ENCODE assay signal across 15 mouse cellular contexts in the genomic region with DNA sequence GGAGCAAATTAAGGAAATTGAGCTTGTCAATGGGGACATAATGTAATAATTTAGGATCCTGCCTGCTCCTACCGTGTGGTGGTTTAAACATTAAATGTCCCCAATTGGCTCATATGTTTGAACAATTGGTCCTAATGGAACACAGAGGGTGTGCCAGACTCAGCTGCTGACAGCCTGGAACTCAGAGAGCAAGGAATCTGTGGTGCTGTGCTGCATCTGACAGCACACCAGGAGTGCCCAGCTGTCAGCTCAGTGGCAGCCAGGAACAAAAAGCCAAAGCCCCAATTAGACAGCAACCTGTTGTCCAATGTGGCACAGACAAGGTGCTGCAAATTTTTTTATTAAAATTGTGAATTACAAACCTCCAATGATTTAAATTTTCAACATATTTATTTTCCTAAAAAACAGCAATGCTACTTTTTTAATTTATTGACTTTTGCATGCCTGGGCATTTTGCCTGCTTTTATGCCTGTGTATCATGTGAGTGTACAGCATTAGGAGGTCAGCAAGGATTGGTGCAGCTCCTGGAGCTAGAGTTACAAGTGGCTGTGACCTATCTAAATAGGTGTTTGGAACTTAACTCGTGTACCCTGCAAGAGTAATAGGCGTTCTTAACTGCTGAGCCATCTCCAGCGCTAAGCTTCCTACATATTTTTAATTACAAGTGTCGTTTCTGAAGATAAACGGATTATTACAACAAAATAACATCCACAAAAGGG.
DNase-seq lines count a peak whose midpoint lies in the region; ATAC-seq and TF ChIP-seq lines count a peak whose summit lies in the region.
"Had no signal": no experiment of that assay in that cellular context is flagged by ENCODE, and none has a peak within 500 bp of the region (broad histone marks: within the 10 kb centered on the region; RNA-seq: fewer than 3 reads in every experiment).

No protein-coding gene starts in this region.

- H3ac ChIP-seq in myocyte (ENCODE audit: control insufficient read depth, insufficient read length): no peak overlapping the region

- no peaks in the 10 kb centered on the region for H3K36me3 ChIP-seq in forebrain, embryonic 11.5 days (ENCODE audit: control insufficient read depth, insufficient read depth, low read length)
- H3K36me3 ChIP-seq in forebrain, embryonic 10.5 days (replicated peaks): no peaks in the 10 kb centered on the region
- no peaks in the 10 kb centered on the region for H3K36me3 ChIP-seq in forebrain, embryonic 13.5 days (ENCODE audit: poor library complexity, severe bottlenecking)
- no peaks in the 10 kb centered on the region for H3K36me3 ChIP-seq in myocyte (ENCODE audit: control insufficient read depth, insufficient read depth)
- H3K36me3 ChIP-seq: embryonic facial prominence, embryonic 12.5 days; heart, embryonic 13.5 days had no signal

- no peak overlapping the region for H3K27ac ChIP-seq in forebrain, embryonic 11.5 days (ENCODE audit: low read depth, low read length)
- no peak overlapping the region for H3K27ac ChIP-seq in forebrain, embryonic 10.5 days
- H3K27ac ChIP-seq in forebrain, embryonic 13.5 days: no peak overlapping the region
- H3K27ac ChIP-seq in layer of hippocampus, adult 2 months: peak overlapping the region; percentile 28; the same call in 1 of the 2 replicates
- H3K27ac ChIP-seq: embryonic facial prominence, embryonic 12.5 days; heart, embryonic 13.5 days; macrophage; stomach, postnatal 0 days had no signal

- H3K9me3 ChIP-seq in forebrain, embryonic 11.5 days (ENCODE audit: control insufficient read depth, low read length): no peaks in the 10 kb centered on the region
- no peaks in the 10 kb centered on the region for H3K9me3 ChIP-seq in forebrain, embryonic 10.5 days
- H3K9me3 ChIP-seq in forebrain, embryonic 13.5 days (replicated peaks): no peaks in the 10 kb centered on the region
- H3K9me3 ChIP-seq: embryonic facial prominence, embryonic 12.5 days; heart, embryonic 13.5 days had no signal

- H3K4me1 ChIP-seq in forebrain, embryonic 11.5 days (replicated peaks; ENCODE audit: control insufficient read depth, insufficient read depth, low read length): no peaks in the 10 kb centered on the region
- H3K4me1 ChIP-seq in forebrain, embryonic 10.5 days: no peaks in the 10 kb centered on the region
- no peaks in the 10 kb centered on the region for H3K4me1 ChIP-seq in forebrain, embryonic 13.5 days
- H3K4me1 ChIP-seq: embryonic facial prominence, embryonic 12.5 days; heart, embryonic 13.5 days had no signal

- peak; percentile 67; the same call in 1 of the 2 replicates for ATAC-seq in forebrain, embryonic 11.5 days (replicated peaks; ENCODE audit: low FRiP score)
- ATAC-seq in forebrain, embryonic 13.5 days: peak; percentile 95
- ATAC-seq: intestine, postnatal 0 days had no signal

- no peaks in the 10 kb centered on the region for H3K27me3 ChIP-seq in forebrain, embryonic 11.5 days (ENCODE audit: control insufficient read depth, insufficient read depth, low read length)
- H3K27me3 ChIP-seq in forebrain, embryonic 10.5 days (ENCODE audit: poor library complexity, severe bottlenecking): no peaks in the 10 kb centered on the region
- H3K27me3 ChIP-seq in forebrain, embryonic 13.5 days: no peaks in the 10 kb centered on the region
- no peaks in the 10 kb centered on the region for H3K27me3 ChIP-seq in myocyte (ENCODE audit: control insufficient read depth, insufficient read depth, insufficient read length)
- H3K27me3 ChIP-seq: embryonic facial prominence, embryonic 12.5 days; heart, embryonic 13.5 days had no signal

- DNase-seq in forebrain, embryonic 11.5 days (ENCODE audit: low spot score): no peak
- no peak for DNase-seq in forebrain, embryonic 10.5 days (ENCODE audit: extremely low spot score, low spot score)
- DNase-seq in layer of hippocampus, adult 2 months (ENCODE audit: low spot score in 2 of 2): peak; percentile 37 to 60
- DNase-seq in urinary bladder, adult 18-20 months (ENCODE audit: low spot score in 2 of 2): no peak
- DNase-seq in frontal cortex, postnatal 36 days (ENCODE audit: low spot score in 2 of 2): no peak
- no peak for DNase-seq in gastrocnemius, adult 8-10 months (ENCODE audit: low spot score in 2 of 2)
- DNase-seq: B cell, adult 2 months had no signal

- H3K79me2 ChIP-seq in myocyte (ENCODE audit: control insufficient read depth, insufficient read depth): no peaks in the 10 kb centered on the region

- no peak overlapping the region for H3K4me2 ChIP-seq in forebrain, embryonic 11.5 days (ENCODE audit: low read depth, low read length, severe bottlenecking)
- H3K4me2 ChIP-seq in forebrain, embryonic 13.5 days: no peak overlapping the region
- H3K4me2 ChIP-seq in myocyte (ENCODE audit: low read depth): no peak overlapping the region
- H3K4me2 ChIP-seq: embryonic facial prominence, embryonic 12.5 days; heart, embryonic 13.5 days; liver, embryonic 11.5 days had no signal

- no peak overlapping the region for H3K9ac ChIP-seq in forebrain, embryonic 11.5 days (ENCODE audit: low read length)
- no peak overlapping the region for H3K9ac ChIP-seq in forebrain, embryonic 13.5 days
- H3K9ac ChIP-seq: embryonic facial prominence, embryonic 12.5 days; heart, embryonic 13.5 days had no signal

- no peak overlapping the region for H3K4me3 ChIP-seq in forebrain, embryonic 11.5 days (ENCODE audit: low read depth, low read length)
- no peak overlapping the region for H3K4me3 ChIP-seq in forebrain, embryonic 10.5 days
- no peak overlapping the region for H3K4me3 ChIP-seq in forebrain, embryonic 13.5 days
- no peak overlapping the region for H3K4me3 ChIP-seq in layer of hippocampus, adult 2 months
- no peak overlapping the region for H3K4me3 ChIP-seq in myocyte
- H3K4me3 ChIP-seq: embryonic facial prominence, embryonic 12.5 days; heart, embryonic 13.5 days had no signal

- 71% methylated on average over 6 of the region's 6 CpGs for WGBS in forebrain, embryonic 11.5 days
- WGBS in forebrain, embryonic 10.5 days: 75% methylated on average over 6 of the region's 6 CpGs
- 66% methylated on average over 6 of the region's 6 CpGs for WGBS in forebrain, embryonic 13.5 days

- no peak for TF ChIP-seq CTCF in layer of hippocampus, adult 2 months (conservative IDR thresholded peaks at IDR 0.05)

- TF ChIP-seq POLR2A in myocyte (IDR thresholded peaks at IDR 0.05; ENCODE audit: insufficient read length, low read depth): no peak

TF ChIP-seq in myocyte, 11 proteins besides CTCF, POLR2A, EP300 and RAD21:
- TF ChIP-seq MYOD1 (IDR thresholded peaks at IDR 0.05; ENCODE audit: control insufficient read depth in 1 of 3, insufficient read length in 2 of 3, low read depth in 2 of 3) (peak in 1 of 3 experiments; percentile 4), MYOG (IDR thresholded peaks at IDR 0.05; ENCODE audit: control insufficient read depth in 1 of 3, insufficient read depth in 1 of 3, insufficient read length in 2 of 3, low read depth in 2 of 3) (peak in 2 of 3 experiments; percentile 3 to 46), TCF3 (IDR thresholded peaks at IDR 0.05; ENCODE audit: insufficient read length, low read depth) (no peak), TCF12 (IDR thresholded peaks at IDR 0.05; ENCODE audit: insufficient read depth, poor library complexity, severe bottlenecking) (no peak), POLR2AphosphoS2 (IDR thresholded peaks at IDR 0.05; ENCODE audit: insufficient read length, low read depth) (no peak), SRF (IDR thresholded peaks at IDR 0.05; ENCODE audit: control insufficient read depth, insufficient read length, low read depth) (no peak), MAX (IDR thresholded peaks at IDR 0.05; ENCODE audit: low read depth) (no peak), E2F4 (IDR thresholded peaks at IDR 0.05; ENCODE audit: insufficient read depth) (no peak), REST (IDR thresholded peaks at IDR 0.05; ENCODE audit: insufficient read depth, insufficient read length) (no peak), CEBPB (IDR thresholded peaks at IDR 0.05; ENCODE audit: insufficient read depth, poor library complexity, severe bottlenecking) (no peak), USF1 (IDR thresholded peaks at IDR 0.05; ENCODE audit: low read depth) (no peak)
TF ChIP-seq in myocyte: peak in this region for 2.

Comparison
In these comparisons a context has a peak if more than half of its experiments do, and no peak if none do; other contexts are left out.
1. DNase-seq: peak in layer of hippocampus, adult 2 months (2 of 2); none in forebrain, embryonic 11.5 days (single experiment), forebrain, embryonic 10.5 days (single experiment), urinary bladder, adult 18-20 months (0 of 2), frontal cortex, postnatal 36 days (0 of 2) and gastrocnemius, adult 8-10 months (0 of 2).